Mouse (Mus musculus) embryonic facial prominence, embryonic 11.5 days (tissue): ENCODE results near the gene Zfp691. TPM values are rescaled to one million over a fixed set of nuclear protein-coding genes. Genes with fewer than 3 reads are reported as not detected.

ENCODE experiments used
- ATAC-seq: fragments of 200-750 bp; cut with Nextera tagmentation; replicated peaks from 2 replicates; pipeline ENCODE4 v1.8.0; 2017; ENCODE audit warnings: low read depth; ENCODE audit not compliant: insufficient number of reproducible peaks, low FRiP score, low TSS enrichment
- DNase-seq: peaks from one replicate; pipeline ENCODE4 v3.0.0-alpha.2; 2015; ENCODE audit warnings: low spot score
- H3K27ac ChIP-seq: fragments of 300-500 bp; sonication (generic); replicated peaks from 2 replicates; pipeline ENCODE4 v1.5.1; 2014; ENCODE audit warnings: mild to moderate bottlenecking, low read depth, low read length, control low read depth
- H3K27me3 ChIP-seq: fragments of 300-500 bp; sonication (generic); 2 replicates; pipeline ENCODE4 v1.6.1; 2014; ENCODE audit warnings: mild to moderate bottlenecking, low read length, moderate library complexity, mixed read lengths; ENCODE audit not compliant: control insufficient read depth, insufficient read depth
- H3K36me3 ChIP-seq: fragments of 300-500 bp; sonication (generic); replicated peaks from 2 replicates; pipeline ENCODE4 v1.6.1; 2014; ENCODE audit warnings: low read depth, mild to moderate bottlenecking, low read length, moderate library complexity, mixed read lengths; ENCODE audit not compliant: control insufficient read depth, insufficient read depth
- H3K4me1 ChIP-seq: fragments of 300-500 bp; sonication (generic); 2 replicates; pipeline ENCODE4 v1.6.1; 2014; ENCODE audit warnings: low read length, mixed read lengths; ENCODE audit not compliant: control insufficient read depth, insufficient read depth
- H3K4me2 ChIP-seq: fragments of 300-500 bp; sonication (generic); 2 replicates; pipeline ENCODE4 v1.6.1; 2014; ENCODE audit warnings: low read depth, mild to moderate bottlenecking, control low read depth, low read length, moderate library complexity
- H3K4me3 ChIP-seq: fragments of 300-500 bp; sonication (generic); 2 replicates; pipeline ENCODE4 v1.5.1; 2014; ENCODE audit warnings: low read depth, low read length, control low read depth
- H3K9ac ChIP-seq: fragments of 300-500 bp; sonication (generic); replicated peaks from 2 replicates; pipeline ENCODE4 v1.6.1; 2014; ENCODE audit warnings: mild to moderate bottlenecking, control low read depth, low read length
- H3K9me3 ChIP-seq: fragments of 300-500 bp; sonication (generic); replicated peaks from 2 replicates; pipeline ENCODE4 v1.6.1; 2016; ENCODE audit warnings: mild to moderate bottlenecking, low read length, inconsistent platforms, mixed read lengths; ENCODE audit not compliant: control insufficient read depth
- WGBS: fragments of 180-500 bp; shearing (Covaris S2); extraction: QIAGEN DNeasy Blood & Tissue Kit; methylation state at CpG from one replicate; pipeline ENCODE4 v1.1.7; 2014; 5-methylcytosine and 5-hydroxymethylcytosine counted together
- polyA plus RNA-seq: library from polyadenylated mRNA; unstranded; fragments of >200 nt; fragmentation: Nextera tagmentation; extraction: Ambion mirVana; gene quantifications from 2 replicates; pipeline ENCODE4 v1.2.1, GENCODE M21; 2014

The Zfp691 gene
- polyA plus RNA-seq = 6.9 and 8.2 TPM in 2 replicates

GRCm38 (mm10) chr4:119173851-119174453 lies at the start of gene Zfp691:
Gene Zfp691 (minus strand): TSS chr4:119174195.
- WGBS = under 1% methylated on average over 40 of the region's 40 CpGs
- peak within 1 kb of the TSS; percentile 54 for H3K4me2 ChIP-seq
- peak within 1 kb of the TSS; percentile 74 for H3K4me3 ChIP-seq
- ATAC-seq (peak; percentile 99), DNase-seq (peak; percentile 99)
- H3K27me3 ChIP-seq = no peaks in the 10 kb centered on the region
- H3K27ac ChIP-seq = no peak within 1 kb of the TSS; the same call in 1 of the 2 replicates
- no peaks in the 10 kb centered on the region for H3K9me3 ChIP-seq
- peaks cover 4% of the 10 kb centered on the region; the same call in 1 of the 2 replicates for H3K36me3 ChIP-seq
- H3K9ac ChIP-seq = peak within 1 kb of the TSS; percentile 82
- no peaks in the 10 kb centered on the region for H3K4me1 ChIP-seq

DNA sequence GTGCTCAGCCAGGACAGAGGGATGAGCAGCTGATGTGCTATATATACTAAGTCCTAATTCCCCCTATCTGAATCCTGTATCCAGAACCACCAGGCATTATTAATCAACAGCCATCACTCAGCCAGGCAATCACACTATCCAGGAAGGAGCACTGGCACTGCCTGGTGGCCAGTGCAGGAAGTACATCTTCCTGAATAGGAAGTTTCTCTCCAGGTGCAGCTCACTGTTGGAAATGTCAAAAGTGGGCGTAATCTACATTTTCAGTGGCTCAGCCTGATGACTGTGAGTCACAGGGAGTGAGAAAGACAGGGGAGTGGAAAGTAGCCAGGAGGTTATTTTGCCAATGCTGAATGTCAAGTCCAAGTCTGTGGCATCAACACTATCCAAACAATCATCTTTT lies 49.7 kb upstream of the Zfp691 start:
- H3K9me3 ChIP-seq = no peaks in the 10 kb centered on the region
- ATAC-seq (no peak), DNase-seq (peak; percentile 48)
- H3K4me1 ChIP-seq = no peaks in the 10 kb centered on the region
- H3K9ac ChIP-seq = no peak overlapping the region
- no peaks in the 10 kb centered on the region for H3K27me3 ChIP-seq
- H3K4me3 ChIP-seq = no peak overlapping the region
- no peak overlapping the region for H3K27ac ChIP-seq
- peaks cover 14% of the 10 kb centered on the region for H3K36me3 ChIP-seq
- WGBS = 96% methylated on average over 1 of the region's 1 CpGs
- H3K4me2 ChIP-seq = no peak overlapping the region

GRCm38 (mm10) chr4:119218169-119218568 lies 44.2 kb upstream of the Zfp691 start, which contains the start of gene Tmem269:
Gene Tmem269 (minus strand): TSS chr4:119218217.
- no peaks in the 10 kb centered on the region for H3K36me3 ChIP-seq
- H3K4me3 ChIP-seq = no peak within 1 kb of the TSS
- no peak within 1 kb of the TSS for H3K4me2 ChIP-seq
- no peak within 1 kb of the TSS for H3K9ac ChIP-seq
- no peak within 1 kb of the TSS for H3K27ac ChIP-seq
- 11% methylated on average over 11 of the region's 11 CpGs for WGBS
- no peaks in the 10 kb centered on the region for H3K9me3 ChIP-seq
- no peaks in the 10 kb centered on the region for H3K27me3 ChIP-seq
- ATAC-seq = no peak
- DNase-seq = peak; percentile 18
- H3K4me1 ChIP-seq = no peaks in the 10 kb centered on the region

DNA sequence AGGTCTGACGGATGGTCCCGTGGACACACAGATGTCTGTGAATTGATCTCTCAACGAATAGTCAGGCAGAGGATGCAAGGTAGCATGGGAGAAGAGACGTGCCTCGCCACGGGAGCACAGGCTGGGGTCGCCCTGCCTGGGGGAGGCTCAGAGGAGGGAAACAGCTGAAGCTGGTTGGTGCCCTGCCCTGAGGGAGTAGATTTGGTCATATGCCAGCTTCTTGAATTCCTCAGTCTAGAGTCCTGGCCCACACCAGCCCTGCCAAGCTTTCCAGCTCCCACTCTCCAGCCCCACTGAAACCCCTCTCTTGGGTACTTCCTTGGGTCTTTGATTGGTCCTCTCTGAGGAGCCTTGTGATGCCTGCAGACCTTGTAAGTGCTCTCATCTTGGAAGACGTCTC lies 42.7 kb upstream of the Zfp691 start:
- no peaks in the 10 kb centered on the region for H3K27me3 ChIP-seq
- DNase-seq = no peak
- no peak for ATAC-seq
- H3K4me1 ChIP-seq = no peaks in the 10 kb centered on the region
- H3K4me2 ChIP-seq = no peak overlapping the region
- no peaks in the 10 kb centered on the region for H3K9me3 ChIP-seq
- H3K27ac ChIP-seq = no peak overlapping the region
- H3K4me3 ChIP-seq = no peak overlapping the region
- no peaks in the 10 kb centered on the region for H3K36me3 ChIP-seq
- 82% methylated on average over 8 of the region's 8 CpGs for WGBS
- H3K9ac ChIP-seq = no peak overlapping the region

GRCm38 (mm10) chr4:119204672-119205071 lies 30.7 kb upstream of the Zfp691 start:
- WGBS = 14% methylated on average over 8 of the region's 8 CpGs
- Histone ChIP-seq H3K27ac (no peak overlapping the region), H3K27me3 (no peaks in the 10 kb centered on the region), H3K36me3 (no peaks in the 10 kb centered on the region; the same call in 1 of the 2 replicates), H3K9me3 (no peaks in the 10 kb centered on the region), H3K4me1 (no peaks in the 10 kb centered on the region), H3K4me2 (no peak overlapping the region), H3K9ac (no peak overlapping the region), H3K4me3 (no peak overlapping the region)
- ATAC-seq (no peak), DNase-seq (peak; percentile 83)

- Histone ChIP-seq H3K4me1 (no peaks in the 10 kb centered on the region; the same call in 1 of the 2 replicates), H3K9ac (no peak overlapping the region), H3K9me3 (no peaks in the 10 kb centered on the region), H3K4me2 (no peak overlapping the region), H3K27ac (no peak overlapping the region), H3K27me3 (no peaks in the 10 kb centered on the region), H3K4me3 (no peak overlapping the region), H3K36me3 (no peaks in the 10 kb centered on the region; the same call in none of the 2 replicates)
- 83% methylated on average over 6 of the region's 6 CpGs for WGBS
- ATAC-seq (no peak), DNase-seq (no peak)
Observed at GRCm38 (mm10) chr4:119198105-119198504, 24.1 kb upstream of the Zfp691 start.

DNA sequence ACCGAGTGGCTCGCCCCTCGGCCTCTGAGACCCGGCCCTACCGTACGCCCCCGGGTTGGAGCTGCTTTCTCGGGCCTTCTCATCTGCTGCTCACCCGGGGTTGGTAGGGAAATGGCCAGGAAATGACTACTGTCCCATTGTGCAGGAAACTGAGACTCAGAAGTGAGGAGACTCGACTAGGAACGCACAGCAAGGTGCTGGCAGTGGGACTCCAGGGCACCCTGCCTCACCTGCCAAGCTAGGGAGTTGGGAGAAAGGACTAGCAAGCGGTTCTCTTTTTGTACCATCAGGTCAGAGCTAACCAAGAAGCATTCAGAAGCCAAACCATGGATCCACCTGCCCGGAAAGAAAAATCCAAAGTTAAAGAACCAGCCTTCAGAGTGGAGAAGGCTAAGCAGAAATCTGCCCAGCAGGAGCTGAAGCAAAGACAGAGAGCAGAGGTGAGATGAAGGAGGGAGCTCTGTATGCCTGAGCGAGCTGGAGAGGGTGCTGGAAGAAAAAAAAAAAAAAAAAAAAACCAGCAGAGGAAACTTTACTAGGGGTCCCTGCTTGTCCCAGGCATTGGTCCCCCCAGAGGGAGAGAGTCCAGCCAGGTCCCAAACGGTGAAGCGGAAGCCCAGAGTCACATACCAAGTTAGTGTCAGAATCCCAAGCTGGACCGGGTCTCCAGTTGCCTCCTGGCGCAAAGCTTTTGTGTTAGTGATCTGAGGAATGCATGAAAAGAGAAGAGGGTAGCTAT lies 21.8 kb upstream of the Zfp691 start:
- Histone ChIP-seq H3K9me3 (no peaks in the 10 kb centered on the region), H3K4me2 (peak overlapping the region; percentile 66), H3K9ac (peak overlapping the region; percentile 79), H3K27me3 (no peaks in the 10 kb centered on the region), H3K27ac (peak overlapping the region; percentile 47), H3K36me3 (no peaks in the 10 kb centered on the region; the same call in none of the 2 replicates), H3K4me1 (no peaks in the 10 kb centered on the region; the same call in 1 of the 2 replicates), H3K4me3 (peak overlapping the region; percentile 79)
- no peak; the same call in 1 of the 2 replicates for ATAC-seq
- no peak for DNase-seq
- 9% methylated on average over 18 of the region's 18 CpGs for WGBS
